Mouse (Mus musculus): ENCODE results near the gene Sfrp5. TPM values are rescaled to one million over a fixed set of nuclear protein-coding genes. Genes with fewer than 3 reads are reported as not detected.

Sfrp5 gene
- polyA plus RNA-seq, 2 experiments: 0.05 TPM; not detected in 1

DNA sequence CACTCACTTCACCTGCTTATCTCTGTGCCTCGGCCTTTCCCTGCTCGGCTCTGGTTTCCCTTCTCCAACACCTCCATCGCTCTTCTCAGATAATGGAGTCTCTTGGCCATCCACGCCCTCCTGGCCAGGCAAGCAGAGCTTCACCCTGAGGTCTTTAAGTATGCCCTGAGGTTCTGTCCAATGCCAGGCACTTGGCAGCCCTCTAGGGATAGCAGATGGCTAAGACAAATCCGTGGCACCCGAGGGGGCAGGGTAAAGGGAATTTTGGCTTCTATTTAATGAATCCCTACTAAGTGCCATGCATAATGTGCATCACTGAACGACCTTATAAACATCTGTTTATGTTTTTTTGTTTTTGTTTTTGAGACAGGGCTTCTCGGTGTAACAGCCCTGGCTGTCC, 415 bp upstream of the Sfrp5 start:
- no peak for ATAC-seq (ENCODE audit: insufficient read depth)
- H3K9me3 ChIP-seq (ENCODE audit: control insufficient read depth, low read length): no peaks in the 10 kb centered on the region
- no peaks in the 10 kb centered on the region for H3K4me1 ChIP-seq (replicated peaks; ENCODE audit: control insufficient read depth in 2 of 2, insufficient read depth in 2 of 2, low read length in 1 of 2)
- no peak overlapping the region for H3K4me3 ChIP-seq (ENCODE audit: insufficient read depth in 1 of 2, low read depth in 2 of 2, low read length in 2 of 2)
- H3K27me3 ChIP-seq (ENCODE audit: control insufficient read depth, insufficient read depth, low read length): peaks cover 31% of the 10 kb centered on the region
- H3K4me2 ChIP-seq (ENCODE audit: low read depth): no peak overlapping the region
- H3K9ac ChIP-seq (replicated peaks): no peak overlapping the region
- H3K27ac ChIP-seq: no peak overlapping the region
- no peaks in the 10 kb centered on the region for H3K36me3 ChIP-seq (replicated peaks; ENCODE audit: control insufficient read depth, insufficient read depth, low read depth)
- TF ChIP-seq CTCF (IDR thresholded peaks at IDR 0.05; ENCODE audit: low read depth) (no peak), EP300 (IDR thresholded peaks at IDR 0.05; ENCODE audit: low read depth) (no peak)
- WGBS (ENCODE audit: insufficient replicate concordance): 22% methylated on average over 8 of the region's 8 CpGs
- no peak for DNase-seq (ENCODE audit: low read depth in 3 of 3, low spot score in 3 of 3)

DNA sequence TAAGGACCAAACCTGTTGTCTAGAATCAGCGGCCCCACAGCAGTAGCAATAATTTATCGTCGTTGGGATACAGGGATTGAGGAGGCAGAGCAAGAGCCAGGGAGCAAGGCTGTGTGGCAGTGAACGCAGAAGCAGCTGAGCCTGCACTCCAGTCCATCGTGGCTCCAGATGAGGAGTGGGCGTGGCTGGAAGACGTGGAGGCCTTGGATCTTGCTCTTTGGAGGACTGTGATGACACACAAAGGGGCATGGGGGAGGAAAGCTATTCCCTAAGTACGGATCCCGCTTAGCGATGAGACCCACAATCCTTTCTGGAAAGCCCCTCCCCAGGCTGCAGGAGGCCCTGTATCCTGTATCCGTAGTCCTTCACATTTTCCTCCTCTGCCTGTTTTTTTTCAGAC, 4.0 kb downstream of the Sfrp5 start:
- H3K27me3 ChIP-seq (ENCODE audit: control insufficient read depth, insufficient read depth, low read length): peaks cover 30% of the 10 kb centered on the region
- ATAC-seq (ENCODE audit: insufficient read depth) (no peak), DNase-seq (ENCODE audit: low read depth in 3 of 3, low spot score in 3 of 3) (no peak)
- no peak overlapping the region for H3K4me3 ChIP-seq (ENCODE audit: insufficient read depth in 1 of 2, low read depth in 2 of 2, low read length in 2 of 2)
- H3K9ac ChIP-seq (replicated peaks): no peak overlapping the region
- H3K27ac ChIP-seq: no peak overlapping the region
- no peak for TF ChIP-seq EP300 (IDR thresholded peaks at IDR 0.05; ENCODE audit: low read depth)
- TF ChIP-seq CTCF (IDR thresholded peaks at IDR 0.05; ENCODE audit: low read depth): no peak
- H3K4me1 ChIP-seq (replicated peaks; ENCODE audit: control insufficient read depth in 2 of 2, insufficient read depth in 2 of 2, low read length in 1 of 2): no peaks in the 10 kb centered on the region
- no peak overlapping the region for H3K4me2 ChIP-seq (ENCODE audit: low read depth)
- 49% methylated on average over 11 of the region's 11 CpGs for WGBS (ENCODE audit: insufficient replicate concordance)
- H3K36me3 ChIP-seq (replicated peaks; ENCODE audit: control insufficient read depth, insufficient read depth, low read depth): no peaks in the 10 kb centered on the region
- H3K9me3 ChIP-seq (ENCODE audit: control insufficient read depth, low read length): no peaks in the 10 kb centered on the region

DNA sequence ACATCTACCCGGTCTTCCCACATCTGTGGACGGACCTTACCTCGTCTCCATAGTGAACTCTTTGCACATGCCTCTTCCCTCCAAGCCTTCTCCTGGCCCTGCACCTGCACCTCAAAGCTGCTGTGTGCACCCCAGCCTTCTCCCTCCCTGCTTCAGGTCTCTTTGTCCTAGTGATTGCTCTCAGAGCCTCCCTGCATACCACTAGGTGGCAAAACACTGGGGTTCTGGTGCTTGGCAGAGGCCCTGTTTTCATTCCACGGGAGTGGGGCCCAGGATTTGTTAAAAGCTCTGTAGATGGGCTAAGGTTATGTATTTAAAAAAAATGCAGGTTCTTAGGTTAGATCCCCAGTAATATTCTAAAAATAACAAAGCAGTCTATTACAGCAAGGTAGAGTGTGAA, 5.0 kb downstream of the Sfrp5 start:
- no peak overlapping the region for H3K4me2 ChIP-seq (ENCODE audit: low read depth)
- 35% methylated on average over 4 of the region's 4 CpGs for WGBS (ENCODE audit: insufficient replicate concordance)
- TF ChIP-seq CTCF (IDR thresholded peaks at IDR 0.05; ENCODE audit: low read depth) (no peak), EP300 (IDR thresholded peaks at IDR 0.05; ENCODE audit: low read depth) (no peak)
- no peaks in the 10 kb centered on the region for H3K36me3 ChIP-seq (replicated peaks; ENCODE audit: control insufficient read depth, insufficient read depth, low read depth)
- DNase-seq (ENCODE audit: low read depth in 3 of 3, low spot score in 3 of 3) (no peak), ATAC-seq (ENCODE audit: insufficient read depth) (no peak)
- no peak overlapping the region for H3K27ac ChIP-seq
- no peaks in the 10 kb centered on the region for H3K9me3 ChIP-seq (ENCODE audit: control insufficient read depth, low read length)
- H3K4me1 ChIP-seq (replicated peaks; ENCODE audit: control insufficient read depth in 2 of 2, insufficient read depth in 2 of 2, low read length in 1 of 2): no peaks in the 10 kb centered on the region
- no peak overlapping the region for H3K9ac ChIP-seq (replicated peaks)
- H3K4me3 ChIP-seq (ENCODE audit: insufficient read depth in 1 of 2, low read depth in 2 of 2, low read length in 2 of 2): no peak overlapping the region
- H3K27me3 ChIP-seq (ENCODE audit: control insufficient read depth, insufficient read depth, low read length): peaks cover 21% of the 10 kb centered on the region

DNA sequence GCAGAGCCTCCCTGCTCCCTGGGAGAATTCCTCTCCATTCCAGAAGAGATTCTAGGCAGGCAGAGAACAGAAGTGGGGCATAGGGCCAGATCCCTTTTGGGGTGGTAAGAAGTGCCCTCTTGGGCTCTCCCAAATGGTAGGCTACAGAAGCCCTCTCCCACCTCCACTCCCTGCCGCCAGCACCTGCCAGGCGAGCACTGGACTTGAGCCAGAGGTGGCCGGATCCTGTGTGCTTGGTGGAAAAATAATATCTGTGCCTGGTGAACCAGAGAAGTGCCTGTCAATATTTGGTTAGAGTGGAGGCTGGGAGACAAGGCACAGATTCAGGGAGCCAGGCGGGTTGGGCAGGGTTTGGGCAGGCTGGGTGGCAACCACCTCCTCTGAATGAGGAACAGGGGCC, 5.7 kb downstream of the Sfrp5 start:
- H3K4me3 ChIP-seq (ENCODE audit: insufficient read depth in 1 of 2, low read depth in 2 of 2, low read length in 2 of 2): no peak overlapping the region
- no peaks in the 10 kb centered on the region for H3K4me1 ChIP-seq (replicated peaks; ENCODE audit: control insufficient read depth in 2 of 2, insufficient read depth in 2 of 2, low read length in 1 of 2)
- peaks cover 14% of the 10 kb centered on the region for H3K27me3 ChIP-seq (ENCODE audit: control insufficient read depth, insufficient read depth, low read length)
- WGBS (ENCODE audit: insufficient replicate concordance): 50% methylated on average over 4 of the region's 4 CpGs
- ATAC-seq (ENCODE audit: insufficient read depth) (no peak), DNase-seq (ENCODE audit: low read depth in 3 of 3, low spot score in 3 of 3) (no peak)
- H3K27ac ChIP-seq: no peak overlapping the region
- H3K9me3 ChIP-seq (ENCODE audit: control insufficient read depth, low read length): no peaks in the 10 kb centered on the region
- peaks cover 3% of the 10 kb centered on the region for H3K36me3 ChIP-seq (replicated peaks; ENCODE audit: control insufficient read depth, insufficient read depth, low read depth)
- TF ChIP-seq EP300 (IDR thresholded peaks at IDR 0.05; ENCODE audit: low read depth) (no peak), CTCF (IDR thresholded peaks at IDR 0.05; ENCODE audit: low read depth) (no peak)
- no peak overlapping the region for H3K4me2 ChIP-seq (ENCODE audit: low read depth)
- no peak overlapping the region for H3K9ac ChIP-seq (replicated peaks)

DNA sequence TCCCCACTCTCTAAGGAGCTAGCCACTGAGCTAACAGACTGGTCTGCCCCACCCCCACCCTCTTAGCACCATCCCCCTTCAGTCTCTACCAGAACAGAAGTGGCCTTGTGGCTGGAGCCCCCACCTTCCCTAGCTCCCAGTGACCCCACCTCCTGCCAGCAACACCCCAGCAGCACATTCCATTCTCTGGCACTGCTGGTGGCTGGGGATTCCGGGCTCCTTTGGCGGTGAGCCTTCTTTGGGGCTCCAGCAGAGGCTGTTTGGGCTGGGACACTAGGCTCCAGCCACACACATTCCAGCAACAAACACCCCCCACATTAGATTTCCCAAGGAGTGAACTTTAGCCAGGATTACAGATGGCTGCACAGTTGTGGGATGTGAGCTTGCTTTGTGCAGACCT, 8.7 kb downstream of the Sfrp5 start:
- Histone ChIP-seq H3K36me3 (replicated peaks; ENCODE audit: control insufficient read depth, insufficient read depth, low read depth) (peaks cover 3% of the 10 kb centered on the region), H3K27ac (no peak overlapping the region), H3K27me3 (ENCODE audit: control insufficient read depth, insufficient read depth, low read length) (no peaks in the 10 kb centered on the region), H3K9ac (replicated peaks) (no peak overlapping the region), H3K4me1 (replicated peaks; ENCODE audit: control insufficient read depth in 2 of 2, insufficient read depth in 2 of 2, low read length in 1 of 2) (no peaks in the 10 kb centered on the region), H3K4me3 (ENCODE audit: insufficient read depth in 1 of 2, low read depth in 2 of 2, low read length in 2 of 2) (no peak overlapping the region), H3K4me2 (ENCODE audit: low read depth) (no peak overlapping the region), H3K9me3 (ENCODE audit: control insufficient read depth, low read length) (no peaks in the 10 kb centered on the region)
- ATAC-seq (ENCODE audit: insufficient read depth) (no peak), DNase-seq (ENCODE audit: low read depth in 3 of 3, low spot score in 3 of 3) (no peak)
- 79% methylated on average over 2 of the region's 2 CpGs for WGBS (ENCODE audit: insufficient replicate concordance)
- TF ChIP-seq EP300 (IDR thresholded peaks at IDR 0.05; ENCODE audit: low read depth) (no peak), CTCF (IDR thresholded peaks at IDR 0.05; ENCODE audit: low read depth) (no peak)

All from liver, embryonic 14.5 days (tissue).